Mouse (Mus musculus) bone marrow macrophage, adult 2 months (primary cell): Measurements from ENCODE around the gene Tmem151b.

ENCODE experiments used
- CTCF ChIP-seq: IDR thresholded peaks from 2 replicates; pipeline ENCODE4 v1.5.1; 2012; ENCODE audit warnings: low read depth, mild to moderate bottlenecking, low read length, moderate library complexity
- POLR2A ChIP-seq: IDR thresholded peaks from 2 replicates; pipeline ENCODE4 v1.6.1; 2012; ENCODE audit warnings: mild to moderate bottlenecking, low read depth, low read length, borderline replicate concordance

DNA sequence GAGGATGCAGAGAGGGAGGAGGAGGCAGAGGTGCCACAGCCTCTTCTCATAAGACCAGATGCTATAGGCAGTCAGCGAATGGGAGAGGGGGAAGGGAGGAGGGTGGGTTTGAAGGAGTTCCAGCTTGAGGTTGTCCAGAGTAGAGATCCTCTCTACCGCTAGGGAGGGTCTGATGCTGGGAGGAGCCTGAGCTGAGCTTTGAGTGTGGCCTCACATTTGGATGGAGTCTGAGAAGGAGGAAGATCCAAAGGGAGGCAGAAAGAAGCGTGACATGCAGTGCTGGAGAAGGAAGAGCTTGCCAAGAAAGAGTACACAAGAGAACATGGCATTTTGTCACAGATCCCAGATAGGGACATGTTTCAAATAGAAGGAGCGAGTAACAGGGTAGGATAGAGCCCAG is 11.1 kb downstream of the Tmem151b start:
- TF ChIP-seq CTCF (no peak), POLR2A (no peak)
